Mouse (Mus musculus): ENCODE data around the gene Arhgap31.
A peak's percentile ranks its signal among the peaks of the same experiment; 100 is the strongest.

Arhgap31 gene

GRCm38 (mm10) chr16:38712581-38713403, at the start of gene Arhgap31:
Arhgap31 (minus strand) TSS chr16:38713274.
- no peak for DNase-seq (ENCODE audit: extremely low read depth, low read depth)

- no peak for DNase-seq (ENCODE audit: extremely low read depth, low read depth)
Measured at GRCm38 (mm10) chr16:38762401-38762800, 49.3 kb upstream of the Arhgap31 start.

DNA sequence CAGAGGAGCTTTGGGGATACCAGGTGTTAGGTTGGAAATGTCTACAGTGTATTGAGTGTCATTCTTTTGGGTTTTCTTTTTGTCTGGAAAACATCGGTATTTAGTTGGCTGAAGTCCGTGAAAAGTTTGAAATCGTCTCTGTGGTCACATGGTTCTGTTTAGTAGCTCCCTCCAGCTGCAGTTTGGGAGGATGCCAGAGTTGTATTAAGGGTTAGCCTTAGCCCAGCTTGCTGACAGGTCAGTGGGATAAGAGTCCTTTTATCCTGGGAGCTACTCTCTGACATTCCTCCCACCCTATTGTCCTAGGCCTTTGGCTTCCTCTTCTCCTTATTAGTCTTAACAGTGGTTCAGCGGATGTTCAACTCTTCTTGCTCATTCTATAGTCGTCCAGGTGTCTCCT, 48.9 kb upstream of the Arhgap31 start:
- no peak for DNase-seq (ENCODE audit: extremely low read depth, low read depth)

DNA sequence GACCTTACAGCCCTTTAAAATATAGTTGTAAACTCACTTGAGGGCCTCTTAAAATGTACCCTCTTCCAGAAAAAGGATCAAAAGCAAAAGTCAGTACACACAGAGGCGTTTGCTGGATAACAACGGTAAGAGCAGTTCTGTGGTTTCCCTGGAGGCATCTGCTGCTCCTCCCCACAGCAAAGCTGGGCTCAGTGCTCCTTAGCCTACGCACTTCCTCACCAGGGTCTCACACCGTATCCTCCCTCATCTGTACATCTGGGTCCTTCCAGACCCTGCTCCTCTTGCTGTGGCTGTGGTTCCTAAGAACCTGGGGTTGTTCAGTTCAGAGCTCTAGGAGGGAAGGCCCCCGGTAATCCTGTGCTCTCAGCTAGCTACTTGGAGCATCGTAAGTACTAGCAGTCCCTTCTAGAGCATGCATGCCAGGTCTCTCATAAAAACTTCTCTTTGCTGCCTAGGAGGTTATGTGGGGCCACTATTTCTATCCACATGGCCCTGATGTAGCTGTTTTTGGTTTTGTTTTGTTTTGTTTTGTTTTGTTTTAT, 47.8 kb upstream of the Arhgap31 start:
- no peak for DNase-seq (ENCODE audit: extremely low read depth, low read depth)

- no peak for DNase-seq (ENCODE audit: extremely low read depth, low read depth)
Measured at GRCm38 (mm10) chr16:38760239-38760638, 47.2 kb upstream of the Arhgap31 start.

DNA sequence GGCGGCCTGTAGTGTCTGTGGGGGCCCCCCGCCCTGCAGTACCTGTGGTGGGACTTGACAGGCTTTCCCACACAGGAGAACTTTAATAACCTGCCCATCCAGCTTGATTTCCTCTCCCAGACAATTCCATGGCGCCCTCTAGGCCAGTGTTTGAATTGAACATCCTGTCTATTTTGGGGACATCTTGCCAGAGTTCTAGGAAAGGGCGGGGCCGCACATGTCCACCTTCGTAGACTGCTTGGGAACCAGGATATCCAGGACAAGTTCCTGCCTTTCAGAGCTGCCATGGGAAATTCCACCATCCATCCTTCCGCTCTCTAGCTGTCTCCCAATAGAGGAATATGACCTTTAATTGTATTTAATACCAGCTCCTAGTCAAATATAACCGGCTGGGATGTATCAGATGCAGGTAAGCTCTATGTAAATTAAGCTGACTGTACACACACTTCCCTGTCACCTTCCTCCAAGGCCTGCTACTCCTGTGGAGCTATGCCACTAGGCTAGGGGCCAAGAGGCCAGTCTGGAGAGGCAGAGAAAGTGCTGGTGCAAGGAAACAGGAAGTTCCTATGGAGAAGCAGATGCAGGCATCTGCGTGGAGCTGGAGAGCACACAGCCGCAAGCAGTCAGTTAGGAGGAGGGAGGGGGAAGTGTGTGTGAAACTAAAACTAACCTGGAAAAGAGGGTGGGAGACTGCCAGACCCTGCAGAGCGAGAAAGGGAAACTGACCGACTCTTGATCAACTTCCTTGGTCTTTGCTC, 45.2 kb upstream of the Arhgap31 start:
- DNase-seq (ENCODE audit: extremely low read depth, low read depth) = no peak

DNA sequence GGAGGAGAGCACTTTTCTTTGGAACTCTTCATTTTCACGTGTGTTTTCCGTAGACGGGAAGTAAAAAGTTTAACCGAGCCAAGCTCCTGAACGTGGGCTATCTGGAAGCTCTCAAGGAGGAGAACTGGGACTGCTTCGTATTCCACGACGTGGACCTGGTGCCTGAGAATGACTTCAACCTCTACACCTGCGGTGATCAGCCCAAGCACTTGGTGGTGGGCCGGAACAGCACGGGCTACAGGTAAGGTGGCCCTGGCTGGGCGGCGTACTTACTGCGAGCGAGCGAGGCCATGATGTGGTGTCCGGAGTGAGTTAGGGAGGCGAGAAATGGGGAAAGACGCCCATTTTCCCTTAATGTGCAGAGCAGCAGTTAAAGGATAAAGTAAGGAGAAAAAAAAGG, 44.6 kb upstream of the Arhgap31 start:
- DNase-seq (ENCODE audit: extremely low read depth, low read depth) = no peak

DNA sequence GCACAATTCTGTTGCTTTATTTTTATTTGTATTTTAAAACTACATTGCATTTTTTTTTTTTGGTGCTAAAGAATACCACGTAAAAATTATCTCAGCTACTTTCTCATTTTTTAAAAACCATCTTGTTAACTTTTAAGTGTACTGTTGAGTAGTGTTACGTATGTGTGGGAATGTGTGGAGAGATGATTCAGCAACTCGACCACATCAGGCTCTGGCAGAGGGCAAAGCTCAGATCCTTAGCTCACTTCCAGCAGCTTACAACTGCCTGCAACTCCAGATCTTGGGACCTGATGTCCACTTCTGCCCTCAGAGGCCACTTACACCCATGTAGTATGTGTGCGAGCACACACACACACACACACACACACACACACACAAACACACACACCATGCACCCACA, 43.5 kb upstream of the Arhgap31 start:
- no peak for DNase-seq (ENCODE audit: extremely low read depth, low read depth)

DNA sequence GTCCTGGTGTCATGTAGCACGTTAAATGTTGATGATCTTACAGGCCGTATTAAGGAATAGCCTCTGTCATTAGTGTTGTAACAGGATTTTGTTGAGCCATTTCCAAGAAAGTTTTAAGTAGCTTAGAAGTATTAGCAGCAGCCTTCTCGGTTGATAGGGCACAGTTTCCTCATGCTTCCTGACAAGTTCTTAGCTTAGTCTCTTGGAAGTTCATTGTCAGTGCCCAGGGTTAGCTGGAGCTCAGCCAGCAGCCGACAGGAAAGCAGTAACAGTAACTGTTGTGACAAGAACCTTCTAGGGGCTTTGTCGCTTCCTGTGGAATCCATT, 43.1 kb upstream of the Arhgap31 start:
- peak; percentile 21 for DNase-seq (ENCODE audit: extremely low read depth, low read depth)

- peak; percentile 84 for DNase-seq (ENCODE audit: extremely low read depth, low read depth)
Measured at GRCm38 (mm10) chr16:38755452-38756176, 42.5 kb upstream of the Arhgap31 start.

DNA sequence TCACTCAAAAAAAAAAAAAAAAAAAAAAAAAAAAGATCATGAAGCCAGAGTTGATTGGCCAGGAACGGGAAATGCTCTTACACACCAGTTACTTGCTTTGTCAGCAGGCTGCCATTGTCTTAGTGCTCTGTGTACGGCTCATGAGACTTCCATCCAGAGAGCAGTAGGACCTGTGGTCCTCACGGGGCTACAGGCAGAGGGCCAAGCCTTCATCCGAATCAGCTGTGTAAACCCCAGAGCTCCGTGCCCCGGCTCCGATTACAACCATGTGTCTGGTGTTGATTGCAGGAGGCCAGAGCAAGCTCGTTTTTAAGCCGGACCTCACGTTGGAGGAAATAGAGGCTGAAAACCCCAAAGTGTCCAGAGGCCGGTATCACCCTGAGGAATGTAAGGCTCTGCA, 40.6 kb upstream of the Arhgap31 start:
- DNase-seq (ENCODE audit: extremely low read depth, low read depth) = no peak

DNA sequence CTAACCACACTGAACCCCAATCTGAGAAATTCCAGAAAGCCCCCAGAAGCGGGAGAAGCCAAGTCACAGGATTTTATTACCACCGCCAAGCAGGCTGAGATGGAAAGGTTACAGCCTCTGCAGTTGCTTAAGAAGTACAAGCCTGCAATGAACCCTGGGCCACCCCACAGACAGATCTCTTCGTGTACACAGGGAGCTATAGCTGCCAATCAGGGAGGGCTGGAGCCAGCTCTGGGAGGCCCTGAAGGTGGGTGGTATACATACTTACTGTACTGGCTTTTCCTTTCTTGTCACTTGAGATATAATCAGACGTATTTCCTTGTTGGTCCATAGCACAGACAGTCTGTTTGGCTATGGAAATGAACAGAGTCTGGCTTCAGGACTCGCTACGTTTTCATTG, 37.7 kb upstream of the Arhgap31 start:
- DNase-seq (ENCODE audit: extremely low read depth, low read depth) = no peak

- DNase-seq (ENCODE audit: extremely low read depth, low read depth) = no peak
Measured at GRCm38 (mm10) chr16:38743941-38744673, 31.0 kb upstream of the Arhgap31 start.

DNA sequence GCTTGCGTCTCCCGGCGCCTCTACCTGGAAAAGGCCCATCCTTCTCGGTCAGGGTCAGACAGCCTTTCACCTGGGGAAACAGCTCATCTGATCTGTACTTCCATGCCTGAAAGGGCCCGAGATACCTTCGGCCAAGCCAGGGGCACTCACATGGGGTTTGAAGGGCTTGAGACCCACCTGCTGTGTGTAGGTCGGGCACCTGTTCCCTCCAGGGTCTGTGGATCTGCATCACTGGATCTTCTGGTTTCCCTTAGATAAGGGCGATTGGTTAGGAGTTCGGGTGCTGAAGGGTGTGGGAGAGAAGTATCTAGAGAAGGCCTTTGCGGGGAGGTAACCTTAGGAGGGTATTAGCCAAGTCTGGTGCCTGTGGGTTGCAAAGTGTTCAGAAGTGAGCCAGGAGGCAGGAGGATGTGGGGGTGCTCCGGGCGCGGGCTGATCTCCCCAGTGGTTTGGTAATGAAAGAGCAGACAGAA, 29.6 kb upstream of the Arhgap31 start:
- no peak for DNase-seq (ENCODE audit: extremely low read depth, low read depth)

DNA sequence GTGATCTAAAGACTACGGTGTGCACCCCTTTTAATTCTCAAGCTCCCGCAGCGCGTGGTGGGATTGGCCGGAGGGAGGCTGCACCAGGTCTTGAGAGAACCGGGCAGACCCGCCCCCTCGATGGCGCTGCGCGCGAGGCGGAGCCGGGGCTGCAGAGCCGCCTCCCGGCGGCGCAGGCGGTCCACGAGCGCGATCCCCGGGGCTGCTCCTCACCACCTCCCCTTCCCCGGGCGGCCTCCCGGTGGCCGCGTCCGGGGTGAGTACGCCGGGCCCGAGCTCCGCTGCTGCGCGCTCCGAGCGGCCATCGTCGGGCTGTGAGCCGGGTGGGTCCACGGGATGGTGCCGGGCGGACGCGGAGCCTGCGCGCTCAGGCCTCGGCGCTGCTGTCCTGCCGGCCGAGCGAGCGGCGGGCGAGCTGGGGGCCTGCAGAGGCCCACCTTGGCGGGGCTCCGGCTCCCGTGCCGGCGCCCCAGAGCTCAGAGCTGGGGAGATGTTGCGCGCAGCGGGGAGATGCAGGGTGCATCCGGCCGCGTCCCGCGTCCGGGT, 29.1 kb upstream of the Arhgap31 start, which contains the start of gene B4galt4:
B4galt4 (plus strand) TSS at position 152 of the 546 bp plus-strand sequence.
- no peak for DNase-seq (ENCODE audit: extremely low read depth, low read depth)

GRCm38 (mm10) chr16:38741204-38741903, 28.3 kb upstream of the Arhgap31 start:
- no peak for DNase-seq (ENCODE audit: extremely low read depth, low read depth)

- DNase-seq (ENCODE audit: extremely low read depth, low read depth) = peak; percentile 28
Measured at GRCm38 (mm10) chr16:38730921-38731320, 17.8 kb upstream of the Arhgap31 start.

DNA sequence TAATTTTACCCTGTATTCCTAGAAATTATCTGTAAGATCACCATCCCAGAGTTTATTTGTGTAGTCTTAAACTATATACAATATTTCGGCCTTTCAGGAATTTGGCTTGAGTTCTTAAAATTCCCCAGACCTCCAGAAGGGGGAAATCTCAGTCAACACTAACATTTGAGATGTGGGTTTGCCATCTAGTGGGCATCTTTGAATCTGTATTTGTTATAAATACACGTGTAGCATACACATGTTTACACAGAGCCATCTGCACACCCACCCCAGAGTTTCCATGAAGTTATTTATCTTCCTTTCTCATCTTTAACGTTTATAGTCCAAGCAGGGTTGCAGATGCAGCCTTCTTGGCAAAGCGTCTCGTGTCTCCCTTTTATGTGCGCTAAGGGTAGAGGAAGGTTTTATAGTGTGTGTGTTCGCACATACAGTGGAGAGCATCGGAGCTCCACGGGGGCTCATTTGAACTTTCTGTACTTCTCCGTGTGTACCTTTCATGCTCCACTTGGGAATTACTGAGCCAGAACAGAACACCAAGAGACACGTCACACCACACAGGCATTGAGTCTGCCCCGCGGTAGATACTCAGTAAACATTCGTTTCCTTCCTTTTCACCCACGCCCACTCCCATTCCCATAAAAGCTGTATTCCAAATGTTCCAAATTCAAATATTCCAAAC, 16.7 kb upstream of the Arhgap31 start:
- DNase-seq (ENCODE audit: extremely low read depth, low read depth) = no peak

- no peak for DNase-seq (ENCODE audit: extremely low read depth, low read depth)
Measured at GRCm38 (mm10) chr16:38729139-38729538, 16.1 kb upstream of the Arhgap31 start.

All from MEL-GATA-1-ER (cell line).